Mouse (Mus musculus): Measurements from ENCODE around the gene B4galt2. TPM values are rescaled to one million over a fixed set of nuclear protein-coding genes. Genes with fewer than 3 reads are reported as not detected.

B4galt2 gene
- 12.5 and 33.1 TPM in 2 replicates for polyA plus RNA-seq (2021; fragmentation: Nextera tagmentation)
- long read RNA-seq, experiment 1, transcript B4galt2-201 (8 exons, 2,312 nt): major isoform, 12 of 136 reads
- long read RNA-seq, experiment 1, partial matches to known transcripts: 110 of 136 reads
- long read RNA-seq, experiment 1, other reads (novel, unspliced or antisense): 14 of 136 reads
- long read RNA-seq, experiment 2, partial matches to known transcripts: 19 of 22 reads
- long read RNA-seq, experiment 2, other reads (novel, unspliced or antisense): 3 of 22 reads

GRCm38 (mm10) chr4:117882701-117883691, at the start of gene B4galt2:
B4galt2 (minus strand) TSS chr4:117883487.

DNA sequence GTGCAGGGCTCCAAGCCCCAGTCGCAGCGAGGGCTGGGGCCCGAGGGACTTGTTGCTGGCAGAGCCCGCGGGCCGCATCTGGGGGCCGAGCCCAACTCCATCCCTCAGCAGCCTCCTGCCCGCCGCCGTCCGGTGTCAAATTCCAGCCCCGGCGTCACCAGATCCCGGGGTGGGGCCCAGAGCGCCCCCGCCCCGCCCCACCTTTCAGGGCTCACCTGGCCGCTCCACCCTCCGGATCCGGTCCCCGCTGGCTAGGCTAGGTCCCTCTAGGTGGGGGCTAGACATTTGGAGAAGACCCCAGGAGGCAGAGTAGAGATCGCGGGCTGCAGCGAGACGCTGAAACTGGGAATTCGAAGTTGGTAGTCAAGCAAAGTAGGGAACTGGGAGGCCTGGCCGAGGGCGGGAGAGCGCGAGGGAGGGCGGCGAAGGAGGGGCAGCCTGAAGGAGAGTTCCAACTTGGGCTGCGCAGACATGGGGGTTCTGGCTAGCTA, 46.1 kb upstream of the B4galt2 start, which contains the start of gene Artn:
Gene Artn, minus strand, starts transcription at position 373 of the 491 bp plus-strand sequence.

DNA sequence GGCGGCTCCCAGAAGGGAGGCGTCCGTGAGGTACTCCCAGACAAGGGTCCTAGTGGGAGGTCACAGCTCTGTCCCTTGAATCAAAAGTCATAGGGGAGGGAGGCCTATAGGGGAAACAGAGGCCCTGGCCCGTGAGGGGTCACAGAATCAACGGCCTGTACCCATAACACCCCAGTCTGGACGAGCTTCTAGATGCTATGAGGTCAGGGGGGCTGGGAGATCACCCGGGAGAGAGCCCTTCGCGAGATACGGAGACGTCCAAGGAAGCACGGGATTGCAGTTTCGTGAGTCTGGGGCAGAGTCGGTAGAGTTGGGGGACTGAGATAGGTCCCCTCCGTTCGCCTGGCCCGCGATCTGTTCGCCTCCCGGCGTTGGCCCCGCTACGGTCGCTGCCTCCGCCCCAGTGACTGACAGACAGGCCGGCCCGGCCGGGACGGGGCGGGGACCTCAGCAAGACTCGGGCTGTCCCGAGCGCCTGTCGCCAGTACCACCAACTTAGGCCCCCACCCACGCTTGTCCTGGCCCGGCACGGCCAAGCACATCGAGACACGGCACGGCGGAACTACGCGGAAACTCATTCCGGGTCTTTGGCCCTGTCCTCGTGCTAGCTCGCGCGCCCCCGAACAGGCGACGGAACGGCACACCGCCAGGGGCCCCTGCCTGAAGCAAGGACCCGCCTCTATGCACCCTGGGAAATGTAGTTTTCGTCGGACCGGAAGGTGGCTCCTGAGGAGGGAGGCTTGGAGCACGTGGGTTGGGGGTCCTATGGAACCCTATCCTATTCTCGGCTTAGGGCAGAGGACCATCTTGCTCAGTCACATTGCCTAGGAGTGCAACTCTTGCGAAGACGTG, 31.5 kb upstream of the B4galt2 start, which contains the start of gene Ipo13:
Gene Ipo13, minus strand, starts transcription at position 409 of the 852 bp plus-strand sequence.

DNA sequence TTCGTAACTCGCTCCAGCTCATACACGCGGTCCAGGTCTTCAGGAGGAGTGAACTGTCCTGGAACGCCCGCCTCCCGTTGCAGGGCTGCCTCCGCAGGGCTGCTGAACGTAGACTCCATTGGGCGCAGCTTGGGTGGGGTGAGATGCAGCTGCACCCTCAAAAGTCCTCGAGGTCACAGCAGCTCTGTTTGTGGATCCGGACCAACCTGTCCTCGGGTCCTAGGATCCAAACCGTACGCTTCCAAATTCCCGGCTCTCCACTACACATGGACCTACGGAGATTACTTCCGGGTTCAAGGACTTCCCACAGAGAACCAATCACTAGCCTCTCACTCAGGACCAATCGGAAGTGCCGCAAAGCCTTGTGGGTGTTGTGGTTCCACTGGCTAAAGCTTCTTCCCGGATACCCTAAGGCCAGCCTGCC, 8.5 kb upstream of the B4galt2 start, which contains the start of gene Dph2:
Gene Dph2, minus strand, starts transcription at position 295 of the 424 bp plus-strand sequence.

GRCm38 (mm10) chr4:117887133-117887532, 3.8 kb upstream of the B4galt2 start, which contains the start of gene Atp6v0b:
Atp6v0b (minus strand) TSS chr4:117887333.

DNA sequence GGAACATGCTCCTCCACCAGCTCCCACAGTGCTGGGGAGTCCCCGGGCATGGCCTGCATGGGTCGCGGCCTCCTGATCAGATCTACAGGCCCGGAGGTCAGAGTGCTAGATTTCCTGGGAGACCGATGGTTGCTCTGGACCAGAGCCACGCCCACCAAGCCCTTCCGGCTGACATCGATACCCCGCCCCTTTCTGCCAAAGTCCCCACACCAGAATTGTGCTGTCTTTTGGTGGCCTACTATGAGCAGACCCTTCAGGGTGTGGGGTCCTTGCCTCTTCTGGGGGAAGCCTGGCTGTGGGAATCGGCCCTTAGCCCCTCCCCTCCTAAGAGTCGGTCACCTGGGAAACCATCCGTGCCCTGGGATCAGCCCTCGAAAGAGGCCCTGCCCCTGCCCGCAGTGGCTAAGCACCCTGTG, 10.8 kb downstream of the B4galt2 start, which contains the start of gene Ccdc24:
Gene Ccdc24, minus strand, starts transcription at position 87 of the 416 bp plus-strand sequence.

DNA sequence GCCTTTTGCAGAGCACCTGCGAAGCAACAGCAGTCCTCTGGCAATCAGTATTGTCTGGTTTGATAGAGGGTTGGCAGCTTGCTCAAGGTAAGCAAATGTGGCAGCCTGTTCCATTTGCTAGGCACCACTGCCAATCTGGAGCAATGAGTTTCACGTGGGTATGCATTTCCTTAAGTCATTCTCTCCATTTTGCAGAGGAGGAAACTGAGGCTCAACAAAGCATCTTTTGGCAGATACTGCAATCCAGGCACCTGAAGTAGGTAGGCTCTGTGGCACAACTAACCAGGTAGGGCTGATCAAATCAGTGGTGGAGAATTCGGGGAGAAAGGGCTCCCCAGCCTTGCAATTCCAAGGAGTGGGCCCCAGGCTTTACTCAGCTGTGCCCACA, 48.8 kb downstream of the B4galt2 start, which contains the start of gene Slc6a9:
Gene Slc6a9, plus strand, starts transcription at position 50 of the 388 bp plus-strand sequence.

Other genes with a start within 250 kb of the B4galt2 start
- gene Dmap1, start 201.2 kb downstream of the B4galt2 start, polyA plus RNA-seq (2021; fragmentation: Nextera tagmentation): 39.7 and 43.5 TPM in 2 replicates
- gene Gm12845, start 159.1 kb downstream of the B4galt2 start, polyA plus RNA-seq (2021; fragmentation: Nextera tagmentation): not detected in 2 replicates
- not detected in 2 replicates for gene Klf17, start 117.8 kb downstream of the B4galt2 start, polyA plus RNA-seq (2021; fragmentation: Nextera tagmentation)
- gene Slc6a9, start 49.0 kb downstream of the B4galt2 start, polyA plus RNA-seq (2021; fragmentation: Nextera tagmentation): 14.7 and 18.0 TPM in 2 replicates
- gene Ccdc24, start 10.9 kb downstream of the B4galt2 start, polyA plus RNA-seq (2021; fragmentation: Nextera tagmentation): 0.18 and 0.36 TPM in 2 replicates
- 819 and 1,051 TPM in 2 replicates for gene Atp6v0b, start 3.8 kb upstream of the B4galt2 start, polyA plus RNA-seq (2021; fragmentation: Nextera tagmentation)
- 6.4 and 7.7 TPM in 2 replicates for gene Dph2, start 8.5 kb upstream of the B4galt2 start, polyA plus RNA-seq (2021; fragmentation: Nextera tagmentation)
- gene Ipo13, start 31.5 kb upstream of the B4galt2 start, polyA plus RNA-seq (2021; fragmentation: Nextera tagmentation): 34.0 and 35.1 TPM in 2 replicates
- 1.4 and 1.7 TPM in 2 replicates for gene Artn, start 46.3 kb upstream of the B4galt2 start, polyA plus RNA-seq (2021; fragmentation: Nextera tagmentation)